Mouse (Mus musculus) layer of hippocampus, adult 11-12 months (tissue): ENCODE measurements at regions not wholly inside any gene's neighbourhood (a gene's known extent, or its start where the extent isn't known, plus 50 kb on each side); places are given as distances from the start of the nearest gene placed in this dataset.
A peak's percentile ranks its signal among the peaks of the same experiment; 100 is the strongest.

ENCODE experiments used
- DNase-seq: peaks from one replicate; pipeline ENCODE4 v3.0.0; 2022; ENCODE audit warnings: low spot score

- no peak for DNase-seq
Observed at GRCm38 (mm10) chr4:45713046-45713706, 85.6 kb upstream of the Aldh1b1 start.

- DNase-seq = no peak
Observed at GRCm38 (mm10) chr4:45703997-45704396, 94.8 kb upstream of the Aldh1b1 start.

- DNase-seq = peak; percentile 71
Observed at GRCm38 (mm10) chr4:45699601-45700000, 99.2 kb upstream of the Aldh1b1 start.

GRCm38 (mm10) chr4:45695239-45695638 lies 103.6 kb upstream of the Aldh1b1 start:
- DNase-seq = no peak

- DNase-seq = peak; percentile 9
Observed at GRCm38 (mm10) chr4:45689991-45690916, 108.6 kb upstream of the Aldh1b1 start.

- DNase-seq = no peak
Observed at GRCm38 (mm10) chr4:45689572-45689971, 109.2 kb upstream of the Aldh1b1 start.

GRCm38 (mm10) chr4:45688233-45688632 lies 110.6 kb upstream of the Aldh1b1 start:
- no peak for DNase-seq

GRCm38 (mm10) chr4:45685031-45685430 lies 113.8 kb upstream of the Aldh1b1 start:
- no peak for DNase-seq

- DNase-seq = peak; percentile 51
Observed at GRCm38 (mm10) chr4:45683205-45683604, 115.6 kb upstream of the Aldh1b1 start.

GRCm38 (mm10) chr4:45682746-45683145 lies 116.1 kb upstream of the Aldh1b1 start:
- no peak for DNase-seq

GRCm38 (mm10) chr4:45676137-45676536 lies 122.7 kb upstream of the Aldh1b1 start:
- no peak for DNase-seq

GRCm38 (mm10) chr4:45674291-45674690 lies 124.5 kb upstream of the Aldh1b1 start:
- no peak for DNase-seq

GRCm38 (mm10) chr4:45673081-45673819 lies 125.6 kb upstream of the Aldh1b1 start:
- DNase-seq = peak; percentile 22

- DNase-seq = no peak
Observed at GRCm38 (mm10) chr4:45672262-45673076, 126.4 kb upstream of the Aldh1b1 start.

- no peak for DNase-seq
Observed at GRCm38 (mm10) chr4:45664372-45664771, 132.1 kb upstream of the Shb start.

- DNase-seq = no peak
Observed at GRCm38 (mm10) chr4:45657350-45657978, 125.2 kb upstream of the Shb start.

GRCm38 (mm10) chr4:45655780-45656179 lies 123.5 kb upstream of the Shb start:
- DNase-seq = no peak

GRCm38 (mm10) chr4:45654804-45655155 lies 122.5 kb upstream of the Shb start:
- no peak for DNase-seq

- DNase-seq = no peak
Observed at GRCm38 (mm10) chr4:45654019-45654803, 121.9 kb upstream of the Shb start.

- no peak for DNase-seq
Observed at GRCm38 (mm10) chr4:45648884-45649577, 116.8 kb upstream of the Shb start.
